Mouse (Mus musculus): Measurements from ENCODE around the gene Peli1. TPM values are rescaled to one million over a fixed set of nuclear protein-coding genes. Genes with fewer than 3 reads are reported as not detected.
A peak's percentile ranks its signal among the peaks of the same experiment; 100 is the strongest.
"Not testable (repeated sequence)": the region's sequence is repeated elsewhere in the genome, so short reads cannot be mapped to it uniquely, and the experiment has no call there.

Gene Peli1
- total RNA-seq, 4 experiments from 2014 or later, result 15.8 to 22.7 (median 17.5) TPM

DNA sequence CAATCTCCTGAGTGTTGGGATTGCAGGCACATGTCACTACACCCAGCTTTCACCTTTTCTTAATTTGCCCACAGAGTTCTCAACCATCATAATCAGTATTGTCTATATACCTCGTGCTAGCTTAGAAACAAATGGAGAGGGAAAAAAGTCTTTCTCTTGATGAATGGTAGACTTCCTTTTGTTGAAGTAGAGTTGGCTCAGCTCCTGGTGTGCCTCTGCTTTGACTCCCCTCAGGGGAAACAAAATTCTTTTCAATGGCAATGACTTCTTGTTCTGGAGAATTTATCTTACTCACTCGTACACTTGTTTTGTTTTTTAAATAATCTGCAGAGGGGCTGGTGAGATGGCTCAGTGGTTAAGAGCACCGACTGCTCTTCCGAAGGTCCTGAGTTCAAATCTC lies 62.0 kb downstream of the Peli1 start:
- DNase-seq, result no peak

DNA sequence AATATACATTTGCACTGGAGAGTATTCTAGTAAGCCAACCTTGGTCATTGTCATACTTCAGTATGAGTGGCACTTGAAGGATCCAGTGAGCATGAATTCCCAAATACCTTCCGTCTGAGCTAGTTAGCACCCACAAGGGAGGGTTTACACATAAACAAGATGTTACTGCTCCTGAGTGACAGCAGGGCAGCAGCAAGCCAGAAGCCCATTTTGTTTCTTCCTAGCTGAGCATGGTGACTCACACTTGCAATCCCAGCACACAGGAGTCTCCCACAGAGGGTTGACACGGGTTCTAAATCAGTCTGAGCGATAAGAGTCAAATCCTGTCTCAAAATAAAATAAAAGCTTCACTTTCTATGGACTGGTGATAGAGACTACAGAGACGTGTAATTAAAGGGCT lies 66.5 kb downstream of the Peli1 start:
- DNase-seq, result no peak

DNA sequence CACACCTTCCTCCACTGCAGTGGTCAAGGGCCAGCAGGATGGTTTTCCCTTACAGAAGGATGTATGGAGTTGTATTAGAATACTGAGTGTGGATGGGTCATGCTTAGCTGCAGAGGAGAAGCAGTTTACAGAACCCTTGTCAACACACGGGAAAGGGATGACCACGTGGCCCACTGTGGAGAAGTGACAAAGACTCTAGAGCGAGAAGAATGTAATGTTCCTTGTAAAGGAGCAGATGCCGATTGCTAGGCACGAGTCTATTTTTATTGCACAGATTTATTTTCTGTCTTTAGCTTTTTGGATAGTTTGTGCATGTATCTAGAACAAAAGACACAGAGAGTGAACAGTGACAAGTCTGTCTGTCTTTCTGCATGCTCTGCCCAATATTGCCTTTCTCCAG lies 71.0 kb downstream of the Peli1 start:
- no peak for DNase-seq

DNA sequence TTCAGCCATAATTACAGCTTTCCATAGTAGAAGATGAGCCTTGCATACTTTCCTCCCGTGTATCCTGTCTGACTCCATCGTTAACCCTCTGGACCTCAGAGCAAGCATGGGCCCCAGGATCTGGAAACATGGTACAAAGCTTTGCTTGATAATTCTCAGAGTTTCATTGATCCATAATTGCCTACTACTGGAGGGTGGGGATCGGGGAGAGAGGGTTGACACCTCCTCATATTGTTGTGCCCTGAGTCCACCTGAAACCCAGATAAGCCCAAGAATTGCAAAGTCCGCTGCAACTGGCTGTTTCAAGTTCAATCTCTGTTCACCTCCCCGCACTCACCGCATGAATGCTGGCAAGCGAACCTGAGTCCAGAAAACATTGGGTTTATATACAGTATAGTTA lies 72.1 kb downstream of the Peli1 start:
- no peak for DNase-seq

DNA sequence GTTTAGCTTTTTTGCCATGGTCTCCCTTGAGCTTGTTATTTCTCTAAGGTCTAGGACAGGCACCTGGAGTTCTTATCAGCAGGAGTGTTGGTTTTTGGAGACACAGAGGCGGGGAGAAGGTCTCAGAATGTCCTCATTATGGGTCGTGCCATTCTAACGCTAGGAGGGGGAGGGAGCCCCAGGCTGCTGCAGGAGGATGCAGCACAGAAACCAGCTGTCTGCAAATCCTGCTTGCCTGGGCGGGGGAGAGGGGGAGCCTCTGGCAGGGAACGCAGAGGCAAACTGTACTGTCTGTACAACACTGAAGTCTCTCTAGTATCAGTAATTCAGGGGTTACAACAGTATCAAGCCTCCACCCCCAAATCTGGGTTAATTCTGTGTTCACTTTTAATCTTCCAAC lies 72.6 kb downstream of the Peli1 start:
- DNase-seq, result no peak

DNA sequence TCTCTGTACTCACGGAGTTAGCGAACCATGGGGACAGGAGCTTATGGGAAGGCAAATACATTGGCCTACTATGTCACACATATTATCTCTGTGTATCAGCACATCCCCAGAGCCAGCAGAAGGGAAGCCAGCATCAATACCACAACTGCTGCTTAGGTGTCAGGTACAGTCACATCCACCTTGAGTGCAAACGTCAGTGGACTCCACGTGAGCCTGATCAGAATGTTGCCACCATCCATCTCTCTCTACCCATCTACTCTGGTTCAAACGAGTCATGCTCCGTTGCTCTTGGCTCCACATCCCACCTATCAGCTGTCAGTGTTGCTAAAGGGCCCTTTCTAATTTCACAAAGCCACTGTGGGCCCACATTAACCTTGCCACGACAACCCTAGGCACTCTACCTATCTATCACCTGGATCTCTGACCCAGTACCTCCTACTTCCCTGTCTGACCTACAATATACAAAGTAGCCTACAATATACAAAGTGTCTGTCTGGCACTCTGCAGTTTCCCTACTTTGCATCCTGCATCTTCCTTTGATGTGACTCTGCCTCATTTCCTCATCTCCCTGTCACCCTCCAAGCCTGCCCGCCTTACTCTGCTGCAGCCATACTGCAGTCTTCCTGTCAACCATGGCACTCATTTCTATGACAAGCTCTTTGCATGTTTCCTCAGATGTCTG lies 73.4 kb downstream of the Peli1 start:
- DNase-seq, result no peak

DNA sequence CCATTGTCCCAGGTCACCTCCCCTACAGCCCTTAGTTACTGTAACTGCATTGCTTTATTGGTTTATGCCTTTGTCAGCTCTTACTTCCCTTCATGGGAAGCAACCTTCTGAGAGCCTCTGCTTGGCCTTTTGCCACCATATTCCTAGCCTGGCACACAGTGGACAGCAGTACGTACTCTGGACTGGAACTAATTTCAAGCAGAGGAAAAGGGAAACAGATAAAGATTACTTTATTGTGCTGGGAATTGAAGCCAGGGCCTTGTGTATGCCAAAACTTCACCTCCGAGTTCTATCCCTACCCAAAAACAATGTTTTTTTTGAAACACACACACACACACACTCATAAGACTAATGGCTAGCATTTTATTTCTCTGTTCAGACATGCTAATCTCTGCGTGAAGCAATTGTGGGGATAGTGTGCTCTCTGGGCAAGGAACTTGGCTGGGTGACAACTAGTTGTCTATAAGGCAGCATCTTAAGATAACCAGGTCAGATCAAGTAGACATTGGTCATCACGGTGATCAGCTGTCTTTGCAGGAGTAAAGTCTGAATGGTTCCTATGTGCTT lies 74.0 kb downstream of the Peli1 start:
- no peak for DNase-seq

DNA sequence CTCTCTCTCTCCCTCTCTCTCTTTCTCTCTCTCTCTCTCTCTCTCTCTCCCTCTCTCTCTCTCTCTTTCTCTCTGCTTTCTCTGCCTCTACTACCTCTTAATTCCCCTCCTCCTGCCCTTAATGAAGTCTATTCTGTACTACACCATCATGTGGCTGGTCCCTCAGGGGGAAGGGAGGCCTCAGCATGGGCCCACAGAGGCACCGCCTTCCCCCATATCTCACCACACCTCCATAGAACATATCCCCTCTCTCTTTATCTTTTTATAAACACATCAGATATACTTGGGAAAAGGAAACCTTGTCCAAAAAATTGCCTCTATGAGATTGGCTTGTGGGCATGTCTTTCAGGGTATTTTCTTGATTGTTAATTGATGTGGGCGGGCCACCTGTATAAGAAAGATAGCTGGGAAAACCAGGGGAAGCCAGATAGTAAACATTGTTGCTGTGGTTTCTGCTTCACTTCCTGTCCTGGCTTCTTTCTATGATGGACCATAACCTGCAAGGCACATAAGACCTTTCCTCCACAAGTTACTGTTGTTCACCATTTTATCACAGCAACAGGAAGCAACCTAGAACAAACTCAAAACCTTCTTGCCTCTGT lies 75.5 kb downstream of the Peli1 start:
- no peak for DNase-seq

DNA sequence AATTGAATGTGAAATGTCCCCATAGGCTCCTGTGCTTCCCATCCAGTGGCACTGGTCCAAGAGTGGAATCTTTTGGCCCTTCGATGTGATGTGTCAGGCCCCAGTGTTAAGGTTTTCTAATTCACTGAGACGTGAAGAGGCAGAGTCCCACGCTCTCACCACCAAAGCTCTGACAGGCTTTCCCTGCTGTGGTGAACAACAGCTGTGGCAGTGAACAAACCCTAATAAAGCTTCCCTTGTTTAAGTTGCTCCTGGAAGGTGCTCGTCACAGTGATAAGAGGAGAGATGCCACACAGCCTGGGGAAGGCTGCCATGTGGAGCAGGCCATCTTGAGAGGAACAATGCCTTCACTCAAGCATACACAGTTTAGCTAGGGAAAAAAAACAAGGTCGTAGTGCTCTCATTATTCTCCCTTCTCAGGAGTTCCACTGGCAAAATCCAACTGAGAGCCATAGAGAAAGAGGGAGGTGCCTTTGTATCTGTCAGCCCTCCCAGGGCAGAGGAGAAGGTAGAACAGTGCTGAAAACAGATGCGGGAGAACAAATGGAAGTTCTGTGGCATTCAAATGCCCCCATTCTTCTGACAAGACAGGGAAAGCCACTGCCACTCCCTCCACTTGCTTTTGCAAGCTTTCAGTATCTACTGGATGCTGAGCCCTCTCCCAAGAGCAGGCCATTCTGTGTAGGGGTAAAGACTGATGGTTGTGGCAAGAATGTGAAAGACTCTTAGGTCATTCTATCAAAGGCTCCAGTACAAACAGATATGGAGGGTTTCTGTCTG lies 77.9 kb downstream of the Peli1 start:
- no peak for DNase-seq

DNA sequence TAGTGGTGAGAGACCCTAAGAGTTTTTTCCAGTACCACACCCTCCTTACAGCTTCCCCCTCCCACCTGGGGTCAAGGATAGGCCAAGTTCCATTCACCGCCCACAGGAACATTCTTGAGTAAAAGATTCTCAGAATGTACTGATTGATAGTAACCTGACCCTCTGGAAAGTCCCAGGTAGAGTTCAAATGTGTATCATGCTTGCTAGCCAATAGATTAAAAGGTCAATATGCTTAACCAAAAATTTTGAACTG lies 78.4 kb downstream of the Peli1 start:
- DNase-seq, result not testable (repeated sequence)

DNA sequence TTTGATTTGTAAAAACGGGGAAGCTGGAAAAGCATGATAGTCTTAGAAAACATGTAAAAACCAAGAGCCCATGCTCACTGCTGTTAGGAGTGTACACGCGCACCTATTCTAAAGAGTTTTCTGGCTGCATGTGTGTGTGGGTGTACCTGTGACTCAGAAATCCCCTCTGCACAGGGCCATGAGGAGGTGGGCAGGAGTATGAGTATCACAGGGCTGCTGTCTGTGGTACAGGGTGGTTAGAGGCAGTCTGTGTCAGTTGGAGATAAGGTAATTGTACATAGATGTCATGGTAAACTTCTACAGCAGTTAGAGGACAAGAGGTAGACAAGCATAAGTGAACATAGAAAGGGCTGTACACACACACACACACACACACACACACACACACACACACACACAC lies 81.2 kb downstream of the Peli1 start:
- no peak for DNase-seq

DNA sequence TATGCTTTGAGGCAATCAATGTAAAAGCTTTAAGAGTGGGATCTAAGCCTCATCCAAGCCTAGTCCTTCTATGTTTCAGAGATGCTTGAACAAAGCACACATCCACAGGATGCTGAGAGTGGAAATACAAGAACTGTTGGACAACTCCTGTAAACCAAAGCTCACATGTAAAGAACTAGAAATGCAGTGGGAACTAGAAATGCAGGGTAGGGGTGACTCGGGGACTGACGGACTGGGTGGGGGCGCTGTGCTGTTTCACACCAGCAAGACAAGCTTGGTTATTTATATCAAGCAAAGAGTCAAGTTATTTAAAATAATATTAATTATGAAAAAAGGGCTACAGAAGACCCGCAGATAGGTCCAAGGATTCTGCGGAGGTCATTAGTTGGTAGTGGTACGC lies 82.8 kb downstream of the Peli1 start:
- DNase-seq, result no peak

DNA sequence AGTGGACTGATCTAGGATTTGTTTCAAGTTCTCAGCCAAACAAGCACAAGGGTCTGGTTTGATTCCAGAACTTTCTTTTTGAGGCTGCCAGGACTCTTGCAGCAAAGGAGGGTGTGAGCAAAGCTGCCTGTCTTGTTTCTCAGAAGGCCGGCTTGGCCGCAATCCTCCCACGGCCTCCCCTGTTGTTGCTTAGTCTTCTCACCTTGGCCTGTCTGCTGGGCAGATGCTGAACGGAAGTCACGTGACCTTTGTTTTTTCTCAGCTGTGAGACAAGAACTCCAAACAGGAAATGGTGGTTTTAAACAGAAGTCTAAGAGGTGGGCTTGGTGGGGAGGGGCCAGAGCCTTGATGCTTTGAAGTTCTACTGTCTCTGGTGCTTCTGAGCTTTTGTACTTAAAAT lies 83.3 kb downstream of the Peli1 start:
- peak; percentile 50 for DNase-seq

DNA sequence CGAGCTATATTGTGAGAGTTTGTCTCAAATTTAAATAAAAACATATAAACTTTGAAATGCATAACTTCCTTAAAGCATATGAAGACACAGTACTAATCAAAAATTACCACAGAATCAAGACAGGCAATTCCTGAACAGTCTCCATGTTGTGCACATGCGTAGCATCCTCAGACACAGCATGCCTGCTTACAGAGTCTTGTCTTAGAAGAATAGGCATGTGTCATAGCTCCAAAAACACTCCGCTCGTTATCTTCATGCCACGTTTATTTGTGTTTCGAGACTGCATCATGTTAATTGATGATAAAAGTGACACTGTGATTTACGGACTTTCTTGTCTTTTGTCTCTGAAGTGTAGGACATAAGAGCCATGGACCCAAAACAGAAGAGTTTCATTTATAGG lies 84.0 kb downstream of the Peli1 start:
- DNase-seq, result no peak

DNA sequence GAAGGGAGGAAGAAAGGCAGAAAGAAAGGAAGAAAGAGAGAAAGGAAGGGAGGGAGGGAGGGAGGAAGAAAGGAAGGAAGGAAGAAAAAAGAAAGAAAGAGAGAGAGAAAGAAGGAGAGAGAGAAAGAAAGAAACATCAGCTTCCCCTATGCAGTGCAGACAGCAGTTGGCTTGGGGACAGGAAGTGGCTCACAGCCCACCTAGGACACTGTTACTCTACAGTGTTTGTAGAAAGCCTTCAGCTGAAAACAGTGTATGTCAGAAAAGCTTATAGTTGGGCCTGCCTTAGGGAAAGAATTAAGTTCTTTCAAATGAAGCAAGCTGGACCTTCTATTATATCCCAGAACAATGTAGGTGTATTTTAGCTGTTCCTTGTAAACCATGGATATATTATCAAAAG lies 85.4 kb downstream of the Peli1 start:
- DNase-seq, result no peak

DNA sequence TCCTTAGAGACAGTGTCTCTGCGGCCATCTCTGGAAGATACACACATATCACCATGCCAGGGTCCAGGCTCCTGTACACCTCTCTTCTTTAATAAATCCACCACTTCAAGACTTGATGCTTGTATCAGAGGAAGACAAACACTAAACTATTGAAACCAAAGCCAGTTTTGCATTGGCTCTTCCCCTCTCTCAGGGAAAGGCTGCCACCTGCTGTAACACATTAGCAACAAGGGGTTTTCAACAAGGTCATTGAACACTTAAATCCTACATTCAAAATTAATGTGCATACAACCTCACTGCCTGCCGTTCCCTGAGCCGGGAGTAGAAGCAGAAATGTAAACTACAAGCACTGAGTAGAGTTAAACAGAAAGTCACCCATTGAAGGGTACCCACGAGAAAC lies 87.3 kb downstream of the Peli1 start:
- peak; percentile 10 for DNase-seq

DNA sequence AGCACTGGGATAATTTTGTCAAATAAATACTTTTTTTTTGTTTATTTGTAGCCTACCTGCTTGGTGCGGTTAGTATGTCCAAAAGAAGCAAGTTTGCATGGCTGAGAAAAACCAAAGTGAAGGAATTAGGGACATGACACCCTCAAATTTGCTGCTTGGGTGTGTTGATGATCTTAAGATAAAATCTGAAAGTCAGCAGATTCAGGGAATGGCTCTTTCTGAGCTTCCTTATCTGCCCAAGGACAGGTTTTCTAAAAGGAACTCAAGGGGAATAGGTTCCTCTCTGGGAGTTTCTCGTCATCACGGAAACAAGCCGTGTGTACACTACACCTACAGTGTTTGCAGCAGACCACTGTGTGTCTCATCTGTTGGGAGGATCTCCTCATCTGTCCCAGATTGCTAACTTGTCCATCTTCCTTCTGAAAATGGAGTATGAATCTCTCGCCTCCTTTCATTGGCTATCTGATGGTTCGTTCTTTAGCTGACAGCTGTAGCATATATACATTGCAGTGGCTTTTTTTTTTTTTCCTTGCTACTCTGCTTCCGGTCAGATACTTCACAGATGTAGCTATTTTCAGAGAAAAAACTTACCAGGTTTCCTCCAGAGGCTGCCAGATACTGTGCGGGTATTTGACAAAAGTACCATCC lies 88.0 kb downstream of the Peli1 start:
- DNase-seq, result no peak

DNA sequence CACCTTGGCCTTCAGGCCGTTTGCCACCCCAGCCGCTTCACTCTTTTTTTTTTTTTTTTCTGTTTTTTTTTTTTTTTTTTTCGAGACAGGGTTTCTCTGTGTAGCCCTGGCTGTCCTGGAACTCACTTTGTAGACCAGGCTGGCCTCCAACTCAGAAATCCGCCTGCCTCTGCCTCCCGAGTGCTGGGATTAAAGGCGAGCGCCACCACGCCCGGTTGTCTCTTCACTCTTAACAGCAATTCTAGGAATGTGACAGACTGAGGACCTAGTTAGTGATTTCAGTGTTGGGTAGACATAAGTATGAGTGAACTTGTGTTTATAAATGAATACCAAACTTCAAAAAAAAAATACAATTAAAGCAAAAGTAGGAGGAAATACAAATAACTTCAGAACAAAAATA lies 88.8 kb downstream of the Peli1 start:
- not testable (repeated sequence) for DNase-seq

DNA sequence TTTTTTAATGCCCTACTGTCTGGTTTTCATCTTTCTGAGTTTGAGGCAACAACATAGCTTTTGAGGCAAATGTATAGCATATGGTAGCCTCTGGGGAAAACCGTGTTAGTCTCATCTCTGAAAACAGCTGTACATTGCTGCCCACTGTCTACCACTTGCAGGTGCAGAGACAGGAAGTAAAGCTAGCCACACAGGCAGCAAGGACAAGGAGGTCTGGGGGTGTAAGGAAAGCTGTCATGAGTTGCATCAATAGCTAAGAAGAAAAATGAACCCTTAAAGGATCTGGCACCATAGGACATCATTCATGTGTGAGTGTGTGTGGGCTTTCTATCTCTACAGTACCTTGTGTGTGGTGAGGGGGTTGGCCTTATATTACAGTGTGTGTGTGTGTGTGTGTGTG lies 89.6 kb downstream of the Peli1 start:
- no peak for DNase-seq

DNA sequence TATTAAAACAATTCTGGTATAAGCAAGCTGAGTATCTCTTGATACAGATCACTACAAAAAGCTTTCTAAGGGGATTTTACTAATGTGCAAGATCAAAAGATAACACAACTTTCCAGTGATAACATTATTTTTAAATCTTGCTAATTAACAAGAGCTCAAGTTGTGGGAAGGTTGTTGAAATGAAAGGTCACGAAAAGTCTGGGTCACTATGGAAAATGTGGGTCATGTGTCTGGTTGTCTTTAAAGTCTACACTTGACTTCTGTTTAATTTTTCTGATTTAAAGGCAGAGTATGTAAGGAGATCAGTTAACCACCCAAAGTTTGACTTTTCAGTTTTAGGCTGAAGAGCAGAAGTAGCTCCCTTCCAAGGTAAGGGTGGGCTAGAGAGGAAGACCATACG lies 90.5 kb downstream of the Peli1 start:
- DNase-seq, result no peak

DNA sequence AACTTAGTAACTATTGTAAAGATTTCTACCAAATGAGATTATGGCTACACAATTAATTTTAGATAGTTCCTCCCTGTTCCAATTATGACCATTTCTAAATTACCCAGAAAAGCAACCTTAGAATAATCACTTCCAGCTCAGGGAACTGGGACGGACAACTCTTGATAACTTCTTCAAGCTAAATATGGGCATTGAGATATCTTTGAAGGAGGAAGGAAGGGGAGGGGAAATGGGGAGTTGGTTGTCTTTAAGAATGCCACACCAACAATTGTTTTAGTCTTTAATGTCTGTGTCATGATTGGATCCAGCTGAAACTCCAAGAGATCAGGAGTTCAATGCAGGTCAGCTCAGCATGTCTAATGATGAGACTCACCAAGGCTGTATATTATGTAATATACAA lies 91.6 kb downstream of the Peli1 start:
- no peak for DNase-seq

DNA sequence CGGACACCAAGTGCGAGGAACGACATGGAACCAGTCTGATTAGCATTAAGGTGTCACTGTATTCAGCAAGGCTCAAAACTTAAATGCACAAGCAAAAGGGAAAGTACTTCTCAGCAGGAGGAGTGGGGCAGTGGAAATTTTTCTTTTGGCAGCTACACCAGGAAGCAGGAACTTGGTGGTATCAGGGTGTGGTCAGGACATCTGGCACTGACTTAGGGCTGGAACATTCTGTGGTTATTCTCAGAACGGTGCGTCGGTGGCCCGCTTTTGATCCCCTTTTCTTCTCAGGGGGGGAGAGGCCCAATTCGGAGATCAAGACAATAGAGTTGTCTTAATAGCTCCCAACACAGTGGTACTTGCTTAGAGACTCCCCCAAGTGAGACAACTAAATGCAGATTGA lies 100.7 kb downstream of the Peli1 start:
- DNase-seq, result not testable (repeated sequence)

DNA sequence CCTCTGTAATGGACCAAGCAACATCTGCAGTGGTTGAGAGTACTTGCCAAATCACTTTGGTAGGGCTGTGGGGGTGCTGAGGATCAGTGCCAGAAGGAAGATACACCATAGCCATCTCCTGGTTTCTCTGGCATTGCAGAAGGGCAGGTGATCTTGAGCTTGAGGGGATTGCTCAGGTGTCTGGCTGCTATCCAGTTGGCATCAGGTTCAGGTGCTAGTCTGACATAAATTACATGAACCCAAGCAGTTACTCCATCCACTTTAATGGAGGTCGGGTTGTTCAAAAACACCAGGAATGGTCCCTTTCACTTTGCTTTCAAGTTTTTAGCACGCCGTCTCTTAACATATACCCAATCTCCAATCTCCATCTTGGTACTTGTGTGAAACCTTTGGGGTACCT lies 103.8 kb downstream of the Peli1 start:
- DNase-seq, result no peak
